In the genomic region with DNA sequence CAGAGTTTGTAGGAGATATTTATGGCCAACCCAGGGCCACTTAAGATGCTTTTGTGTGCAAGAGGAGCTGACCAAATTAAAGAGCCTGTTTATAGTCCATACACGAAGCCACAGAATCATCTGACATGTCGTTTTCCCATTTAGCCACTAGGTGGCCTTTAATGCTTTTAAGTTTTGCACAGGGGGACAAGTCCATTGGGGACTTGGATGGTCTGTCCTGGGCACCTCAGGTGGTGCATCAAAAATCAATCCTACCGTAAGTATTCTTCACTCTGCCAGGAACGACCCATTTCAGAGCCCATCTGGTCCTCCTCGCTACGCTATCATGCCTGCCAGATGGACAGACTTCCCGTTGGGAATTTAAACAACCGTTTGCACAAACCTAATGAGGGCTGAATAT, we compare ENCODE assay signal across 9 mouse cellular contexts. TPM values are rescaled to one million over a fixed set of nuclear protein-coding genes. Genes with fewer than 3 reads are reported as not detected.
DNase-seq lines count a peak whose midpoint lies in the region; ATAC-seq and TF ChIP-seq lines count a peak whose summit lies in the region.
"Had no signal": no experiment of that assay in that cellular context is flagged by ENCODE, and none has a peak within 500 bp of the region (broad histone marks: within the 10 kb centered on the region; RNA-seq: fewer than 3 reads in every experiment).

No protein-coding gene starts in this region.

- DNase-seq in heart, adult 11 months = peak; percentile 80
- no peak for DNase-seq in heart, embryonic 10.5 days (ENCODE audit: low spot score)
- peak; percentile 54 for DNase-seq in CH12.LX (ENCODE audit: extremely low read depth)
- peak; percentile 61 to 83 for DNase-seq in cerebellum, adult 2 months
- peak; percentile 26 to 48 for DNase-seq in layer of hippocampus, postnatal 14 days (ENCODE audit: low spot score in 2 of 2)
- peak; percentile 41 for DNase-seq in neural tube, embryonic 11.5 days (ENCODE audit: low spot score)
- DNase-seq in urinary bladder, postnatal 25 days (ENCODE audit: low spot score) = no peak

- TF ChIP-seq POLR2A in CH12.LX (IDR thresholded peaks at IDR 0.05; ENCODE audit: low read depth, low read length) = no peak
- TF ChIP-seq POLR2A in cerebellum, adult 2 months (IDR thresholded peaks at IDR 0.05; ENCODE audit: borderline replicate concordance, insufficient read depth, low read length) = no peak

- no peak overlapping the region for H3K27ac ChIP-seq in heart, embryonic 10.5 days
- H3K27ac ChIP-seq in CH12.LX (ENCODE audit: insufficient read depth, low read depth) = no peak overlapping the region
- H3K27ac ChIP-seq in cerebellum, adult 2 months (ENCODE audit: insufficient read depth, low read length) = 0 out of 2 replicates have a peak overlapping the region, but pooled peaks have one; percentile 5
- no peak overlapping the region for H3K27ac ChIP-seq in neural tube, embryonic 11.5 days (ENCODE audit: low read depth, low read length)
- H3K27ac ChIP-seq: limb, embryonic 15.5 days had no signal

- peaks cover 6% of the 10 kb centered on the region; the same call in 1 of the 2 replicates for H3K27me3 ChIP-seq in heart, embryonic 10.5 days (ENCODE audit: insufficient read depth, poor library complexity, severe bottlenecking)
- no peaks in the 10 kb centered on the region for H3K27me3 ChIP-seq in CH12.LX (replicated peaks)
- H3K27me3 ChIP-seq in cerebellum, adult 2 months (ENCODE audit: control insufficient read depth, insufficient read depth, low read length) = no peaks in the 10 kb centered on the region
- H3K27me3 ChIP-seq in neural tube, embryonic 11.5 days (ENCODE audit: control insufficient read depth, insufficient read depth, low read length) = no peaks in the 10 kb centered on the region
- H3K27me3 ChIP-seq: limb, embryonic 15.5 days had no signal

- TF ChIP-seq RAD21 in CH12.LX (IDR thresholded peaks at IDR 0.05; ENCODE audit: low read depth, low read length) = peak; percentile 57

- no peak overlapping the region for H3K4me3 ChIP-seq in heart, embryonic 10.5 days
- no peak overlapping the region for H3K4me3 ChIP-seq in CH12.LX (replicated peaks in 1 of 3; ENCODE audit: low read depth in 2 of 3, low read length in 2 of 3, poor library complexity in 1 of 3)
- H3K4me3 ChIP-seq in cerebellum, adult 2 months (replicated peaks; ENCODE audit: insufficient read depth, low read depth, low read length) = no peak overlapping the region
- H3K4me3 ChIP-seq in neural tube, embryonic 11.5 days (ENCODE audit: low read depth, low read length) = no peak overlapping the region
- H3K4me3 ChIP-seq: limb, embryonic 15.5 days had no signal

- H3K4me2 ChIP-seq in CH12.LX (ENCODE audit: insufficient read depth, low read depth, poor library complexity, severe bottlenecking) = peak overlapping the region; percentile 14; the same call in 1 of the 2 replicates
- no peak overlapping the region for H3K4me2 ChIP-seq in neural tube, embryonic 11.5 days (ENCODE audit: low read depth)
- H3K4me2 ChIP-seq: limb, embryonic 15.5 days had no signal

- peak; percentile 27; the same call in 1 of the 2 replicates for ATAC-seq in granulocyte monocyte progenitor cell, adult 5-6 weeks (replicated peaks; ENCODE audit: poor library complexity, severe bottlenecking)
- ATAC-seq in neural tube, embryonic 11.5 days (ENCODE audit: insufficient read depth, low FRiP score, low TSS enrichment) = peak; percentile 58

- in situ Hi-C loops in CH12.LX (cut with MboI; ENCODE audit: low pct_ligation_motif_present, low pct_unique_long_range_greater_than_20kb, low sequenced_read_pairs) = no loop called here

- peak; percentile 73 to 75 for TF ChIP-seq CTCF in CH12.LX (conservative IDR thresholded peaks at IDR 0.05 in 1 of 2, IDR thresholded peaks at IDR 0.05 in 1 of 2; ENCODE audit: low read depth in 2 of 2, low read length in 2 of 2)
- TF ChIP-seq CTCF in cerebellum, adult 2 months (IDR thresholded peaks at IDR 0.05; ENCODE audit: borderline replicate concordance, insufficient read depth, low read depth, low read length) = peak; percentile 65; the same call in 1 of the 2 replicates

- no peaks in the 10 kb centered on the region for H3K36me3 ChIP-seq in heart, embryonic 10.5 days
- no peaks in the 10 kb centered on the region for H3K36me3 ChIP-seq in CH12.LX (replicated peaks in 1 of 2; ENCODE audit: control insufficient read depth in 1 of 2, insufficient read depth in 1 of 2, low read length in 1 of 2)
- H3K36me3 ChIP-seq in neural tube, embryonic 11.5 days (ENCODE audit: control insufficient read depth, insufficient read depth, low read length) = no peaks in the 10 kb centered on the region
- H3K36me3 ChIP-seq: limb, embryonic 15.5 days had no signal

- H3K9ac ChIP-seq in CH12.LX (ENCODE audit: insufficient read depth, low read depth) = no peak overlapping the region
- no peak overlapping the region for H3K9ac ChIP-seq in neural tube, embryonic 11.5 days (ENCODE audit: low read length)
- H3K9ac ChIP-seq: limb, embryonic 15.5 days had no signal

- H3K9me3 ChIP-seq in heart, embryonic 10.5 days = no peaks in the 10 kb centered on the region
- H3K9me3 ChIP-seq in CH12.LX (replicated peaks; ENCODE audit: low read length) = no peaks in the 10 kb centered on the region
- no peaks in the 10 kb centered on the region for H3K9me3 ChIP-seq in neural tube, embryonic 11.5 days (ENCODE audit: control insufficient read depth, low read length)
- H3K9me3 ChIP-seq: limb, embryonic 15.5 days had no signal

- TF ChIP-seq EP300 in CH12.LX (IDR thresholded peaks at IDR 0.05; ENCODE audit: low read length) = no peak

- WGBS in heart, embryonic 10.5 days = 34% methylated on average over 8 of the region's 8 CpGs
- WGBS in cerebellum, adult 2 months = 1% methylated on average over 8 of the region's 8 CpGs
- WGBS in neural tube, embryonic 11.5 days = 28% methylated on average over 8 of the region's 8 CpGs

- H3K4me1 ChIP-seq in heart, embryonic 10.5 days = no peaks in the 10 kb centered on the region
- peaks cover 0 to 6% of the 10 kb centered on the region in 2 experiments; a peak in 1 of 4 replicates for H3K4me1 ChIP-seq in CH12.LX (ENCODE audit: control insufficient read depth in 1 of 2, insufficient read depth in 2 of 2)
- peaks cover 8% of the 10 kb centered on the region for H3K4me1 ChIP-seq in cerebellum, adult 2 months (ENCODE audit: control insufficient read depth, insufficient read depth, low read length)
- no peaks in the 10 kb centered on the region for H3K4me1 ChIP-seq in neural tube, embryonic 11.5 days (ENCODE audit: control insufficient read depth, insufficient read depth, low read length)
- H3K4me1 ChIP-seq: limb, embryonic 15.5 days had no signal

- H3K79me2 ChIP-seq in CH12.LX (replicated peaks; ENCODE audit: control insufficient read depth, extremely low read depth, insufficient read depth, poor library complexity, severe bottlenecking) = no peaks in the 10 kb centered on the region

- dilution Hi-C loops in CH12.LX (cut with MboI; ENCODE audit: extremely low pct_ligation_motif_present, extremely low pct_unique_long_range_greater_than_20kb, low sequenced_read_pairs) = no loop called here

TF ChIP-seq in CH12.LX, 34 proteins besides CTCF, POLR2A, EP300 and RAD21 (continues in another document):
- TF ChIP-seq SMC3 (IDR thresholded peaks at IDR 0.05; ENCODE audit: low read depth, low read length) = peak; percentile 62
- no peak for TF ChIP-seq MXI1 (IDR thresholded peaks at IDR 0.05; ENCODE audit: low read depth, low read length)
- no peak for TF ChIP-seq ETS1 (conservative IDR thresholded peaks at IDR 0.05; ENCODE audit: low read depth, low read length)
- no peak for TF ChIP-seq HCFC1 (IDR thresholded peaks at IDR 0.05; ENCODE audit: low read depth, low read length)
- TF ChIP-seq ZC3H11A (IDR thresholded peaks at IDR 0.05; ENCODE audit: low read depth, low read length) = no peak
- no peak for TF ChIP-seq MYC (IDR thresholded peaks at IDR 0.05; ENCODE audit: low read depth, low read length)
- TF ChIP-seq TCF12 (IDR thresholded peaks at IDR 0.05; ENCODE audit: low read depth, low read length) = no peak
- TF ChIP-seq GABPA (IDR thresholded peaks at IDR 0.05; ENCODE audit: insufficient replicate concordance, low read depth, low read length) = no peak
- TF ChIP-seq MAX (IDR thresholded peaks at IDR 0.05; ENCODE audit: low read length) = 0 out of 2 replicates have a peak, but pooled peaks have one; percentile 7
- TF ChIP-seq SIN3A (IDR thresholded peaks at IDR 0.05; ENCODE audit: low read length) = no peak
- TF ChIP-seq UBTF (IDR thresholded peaks at IDR 0.05; ENCODE audit: low read depth, low read length) = no peak
- TF ChIP-seq MAFK (IDR thresholded peaks at IDR 0.05; ENCODE audit: insufficient replicate concordance, low read length) = no peak
- TF ChIP-seq POLR2AphosphoS2 (IDR thresholded peaks at IDR 0.05; ENCODE audit: low read depth, low read length) = no peak
- no peak for TF ChIP-seq BHLHE40 (IDR thresholded peaks at IDR 0.05; ENCODE audit: low read depth, low read length)
- TF ChIP-seq ZMIZ1 (IDR thresholded peaks at IDR 0.05; ENCODE audit: low read depth, low read length) = no peak
- no peak for TF ChIP-seq NRF1 (IDR thresholded peaks at IDR 0.05; ENCODE audit: low read depth, low read length)
- TF ChIP-seq MEF2A (IDR thresholded peaks at IDR 0.05; ENCODE audit: borderline replicate concordance, low read depth, low read length) = no peak

RNA-seq across cellular contexts. Expression of a gene that starts 32.8 kb away (rescaled TPM):
- 17.3 and 23.4 TPM in 2 replicates for polyA plus RNA-seq in heart, embryonic 10.5 days (2016; fragmentation: Nextera tagmentation; extraction: Ambion mirVana)
- 2.6 and 2.9 TPM in 2 replicates for total RNA-seq in CH12.LX (2012; rRNA removed)
- 1.4 and 1.8 TPM in 2 replicates for total RNA-seq in CH12.LX (2014; rRNA removed)
- 4.7 and 4.8 TPM in 2 replicates for polyA plus RNA-seq in CH12.LX (2012; ENCODE audit: insufficient read length, low read depth)
- 21.1 and 25.3 TPM in 2 replicates for polyA plus RNA-seq in cerebellum, adult 2 months (2012; rRNA removed)
- 7.9 and 15.7 TPM in 2 replicates for total RNA-seq in granulocyte monocyte progenitor cell, adult 5-6 weeks (2014; fragmentation: Nextera tagmentation)
- 7.5 and 9.8 TPM in 2 replicates for total RNA-seq in granulocyte monocyte progenitor cell, adult 5-6 weeks (2017)
- total RNA-seq in layer of hippocampus, postnatal 14 days (2021) = 10 to 100 TPM; 27.2 to 30.5 TPM
- 35.4 and 40.1 TPM in 2 replicates for polyA plus RNA-seq in neural tube, embryonic 11.5 days (2014; fragmentation: Nextera tagmentation; extraction: Ambion mirVana)

RNA-seq across cellular contexts. Expression of a gene that starts 34.8 kb away (rescaled TPM):
- 14.6 and 19.0 TPM in 2 replicates for polyA plus RNA-seq in heart, embryonic 10.5 days (2016; fragmentation: Nextera tagmentation; extraction: Ambion mirVana)
- total RNA-seq in CH12.LX (2012; rRNA removed) = 12.6 and 14.2 TPM in 2 replicates
- 12.7 and 13.3 TPM in 2 replicates for total RNA-seq in CH12.LX (2014; rRNA removed)
- polyA plus RNA-seq in CH12.LX (2012; ENCODE audit: insufficient read length, low read depth) = 11.9 and 16.9 TPM in 2 replicates
- 28.3 and 31.0 TPM in 2 replicates for polyA plus RNA-seq in cerebellum, adult 2 months (2012; rRNA removed)
- 12.2 and 14.3 TPM in 2 replicates for total RNA-seq in granulocyte monocyte progenitor cell, adult 5-6 weeks (2014; fragmentation: Nextera tagmentation)
- total RNA-seq in granulocyte monocyte progenitor cell, adult 5-6 weeks (2017) = 12.1 and 22.2 TPM in 2 replicates
- 10 to 100 TPM; 40.6 to 45.2 TPM for total RNA-seq in layer of hippocampus, postnatal 14 days (2021)
- 33.0 and 33.3 TPM in 2 replicates for polyA plus RNA-seq in neural tube, embryonic 11.5 days (2014; fragmentation: Nextera tagmentation; extraction: Ambion mirVana)

Comparison
In these comparisons a context has a peak if more than half of its experiments do, and no peak if none do; other contexts are left out.
1. DNase-seq: peak in heart, adult 11 months (single experiment), CH12.LX (single experiment), cerebellum, adult 2 months (2 of 2), layer of hippocampus, postnatal 14 days (2 of 2) and neural tube, embryonic 11.5 days (single experiment); none in heart, embryonic 10.5 days (single experiment) and urinary bladder, postnatal 25 days (single experiment).